ENCODE assay signal across 21 mouse cellular contexts in the genomic region with DNA sequence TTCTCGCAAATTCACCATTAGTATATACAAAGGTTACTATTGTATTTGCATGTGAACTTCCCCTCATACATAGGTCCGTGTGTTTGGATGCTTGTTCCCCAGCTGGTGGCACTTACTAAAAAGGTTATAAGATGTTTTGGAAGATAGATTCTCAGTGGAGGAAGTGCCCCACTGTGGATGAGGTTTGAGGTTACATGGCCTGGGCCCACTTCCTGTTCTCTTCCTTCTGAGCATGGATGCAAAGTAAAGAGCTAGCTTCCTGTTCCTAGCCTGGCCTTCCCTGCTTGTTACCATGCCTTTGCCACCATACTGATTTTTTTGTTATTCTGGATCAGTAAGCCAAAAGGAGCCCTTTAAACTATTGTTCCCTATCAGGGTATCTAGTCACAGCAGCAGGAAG. TPM values are rescaled to one million over a fixed set of nuclear protein-coding genes. Genes with fewer than 3 reads are reported as not detected.
"Had no signal": no experiment of that assay in that cellular context is flagged by ENCODE, and none has a peak within 500 bp of the region (broad histone marks: within the 10 kb centered on the region; RNA-seq: fewer than 3 reads in every experiment).

No protein-coding gene starts in this region.

- ATAC-seq: liver, postnatal 0 days; lung, postnatal 0 days had no signal

- DNase-seq: kidney, adult 18-20 months; kidney, adult 9 months; kidney, postnatal 25 days; layer of hippocampus, adult 9-11 months; layer of hippocampus, postnatal 36 days; left cerebral cortex, postnatal 4 days; liver, postnatal 0 days; lung, embryonic 14.5 days; midbrain, embryonic 14.5 days; thymus, adult 2 months; thymus, postnatal 4 days had no signal

RNA-seq across cellular contexts. Expression of gene Ube2u, which starts 24.7 kb away (rescaled TPM):
- total RNA-seq: layer of hippocampus, adult 2 months; layer of hippocampus, postnatal 36 days; left cerebral cortex, adult 2 months; left cerebral cortex, postnatal 10 days; left cerebral cortex, postnatal 4 days; megakaryocyte-erythroid progenitor cell, adult 5-6 weeks had no signal
- polyA plus RNA-seq: large intestine, adult 2 months; macrophage; midbrain, postnatal 0 days; small intestine, adult 2 months; spleen, adult 2 months; thymus, adult 2 months had no signal
